Mouse (Mus musculus): ENCODE data around the gene Ctcf.
A peak's percentile ranks its signal among the peaks of the same experiment; 100 is the strongest.

Ctcf gene

GRCm38 (mm10) chr8:105648929-105649328, 12.6 kb downstream of the Ctcf start:
- no peak for DNase-seq (ENCODE audit: low spot score in 2 of 2)

GRCm38 (mm10) chr8:105657641-105658040, 21.3 kb downstream of the Ctcf start:
- DNase-seq (ENCODE audit: low spot score in 2 of 2): no peak

GRCm38 (mm10) chr8:105661167-105661566, 24.8 kb downstream of the Ctcf start:
- DNase-seq (ENCODE audit: low spot score in 2 of 2): no peak

- no peak for DNase-seq (ENCODE audit: low spot score in 2 of 2)
Observed at GRCm38 (mm10) chr8:105677891-105678290, 41.5 kb downstream of the Ctcf start.

GRCm38 (mm10) chr8:105685325-105685724, 49.0 kb downstream of the Ctcf start:
- no peak for DNase-seq (ENCODE audit: low spot score in 2 of 2)

- peak; percentile 33 to 54 for DNase-seq (ENCODE audit: low spot score in 2 of 2)
Observed at GRCm38 (mm10) chr8:105685796-105686308, 49.5 kb downstream of the Ctcf start, which contains the start of gene Carmil2. Gene Carmil2, plus strand, starts transcription at chr8:105686274.

GRCm38 (mm10) chr8:105686551-105686950, 50.2 kb downstream of the Ctcf start:
- DNase-seq (ENCODE audit: low spot score in 2 of 2): no peak

- no peak for DNase-seq (ENCODE audit: low spot score in 2 of 2)
Observed at GRCm38 (mm10) chr8:105687512-105687911, 51.1 kb downstream of the Ctcf start.

GRCm38 (mm10) chr8:105688242-105688752, 51.9 kb downstream of the Ctcf start:
- DNase-seq (ENCODE audit: low spot score in 2 of 2): no peak

- DNase-seq (ENCODE audit: low spot score in 2 of 2): no peak
Observed at GRCm38 (mm10) chr8:105689256-105689982, 53.1 kb downstream of the Ctcf start.

- no peak for DNase-seq (ENCODE audit: low spot score in 2 of 2)
Observed at GRCm38 (mm10) chr8:105689983-105690360, 53.6 kb downstream of the Ctcf start.

- DNase-seq (ENCODE audit: low spot score in 2 of 2): no peak
Observed at GRCm38 (mm10) chr8:105690978-105691377, 54.6 kb downstream of the Ctcf start.

- no peak for DNase-seq (ENCODE audit: low spot score in 2 of 2)
Observed at GRCm38 (mm10) chr8:105692449-105693182, 56.2 kb downstream of the Ctcf start.

GRCm38 (mm10) chr8:105693648-105694047, 57.3 kb downstream of the Ctcf start:
- DNase-seq (ENCODE audit: low spot score in 2 of 2): peak; percentile 88 to 90

GRCm38 (mm10) chr8:105694051-105694799, 57.9 kb downstream of the Ctcf start:
- DNase-seq (ENCODE audit: low spot score in 2 of 2): peak in 1 of 2 experiments; percentile 67

GRCm38 (mm10) chr8:105695080-105695780, 58.9 kb downstream of the Ctcf start:
- DNase-seq (ENCODE audit: low spot score in 2 of 2): peak in 1 of 2 experiments; percentile 33

GRCm38 (mm10) chr8:105697196-105697780, 60.9 kb downstream of the Ctcf start:
- peak in 1 of 2 experiments; percentile 30 for DNase-seq (ENCODE audit: low spot score in 2 of 2)

GRCm38 (mm10) chr8:105698734-105699133, 62.4 kb downstream of the Ctcf start:
- DNase-seq (ENCODE audit: low spot score in 2 of 2): no peak

- peak in 1 of 2 experiments; percentile 25 for DNase-seq (ENCODE audit: low spot score in 2 of 2)
Observed at GRCm38 (mm10) chr8:105699488-105700215, 63.3 kb downstream of the Ctcf start.

GRCm38 (mm10) chr8:105700566-105700965, 64.2 kb downstream of the Ctcf start:
- peak; percentile 68 to 80 for DNase-seq (ENCODE audit: low spot score in 2 of 2)

All from right cerebral cortex, postnatal 10 days (tissue).